Mouse (Mus musculus) erythroblast, embryonic 14.5 days (primary cell): ENCODE measurements around the gene Ptprn2.

Source experiments
- GATA1 ChIP-seq: IDR thresholded peaks from 2 replicates; pipeline ENCODE4 v1.6.1; 2012; ENCODE audit warnings: low read length, inconsistent platforms, mixed read lengths
- TAL1 ChIP-seq: IDR thresholded peaks from 3 replicates; pipeline ENCODE4 v1.6.1; 2012; ENCODE audit warnings: low read length, inconsistent platforms, mixed read lengths

DNA sequence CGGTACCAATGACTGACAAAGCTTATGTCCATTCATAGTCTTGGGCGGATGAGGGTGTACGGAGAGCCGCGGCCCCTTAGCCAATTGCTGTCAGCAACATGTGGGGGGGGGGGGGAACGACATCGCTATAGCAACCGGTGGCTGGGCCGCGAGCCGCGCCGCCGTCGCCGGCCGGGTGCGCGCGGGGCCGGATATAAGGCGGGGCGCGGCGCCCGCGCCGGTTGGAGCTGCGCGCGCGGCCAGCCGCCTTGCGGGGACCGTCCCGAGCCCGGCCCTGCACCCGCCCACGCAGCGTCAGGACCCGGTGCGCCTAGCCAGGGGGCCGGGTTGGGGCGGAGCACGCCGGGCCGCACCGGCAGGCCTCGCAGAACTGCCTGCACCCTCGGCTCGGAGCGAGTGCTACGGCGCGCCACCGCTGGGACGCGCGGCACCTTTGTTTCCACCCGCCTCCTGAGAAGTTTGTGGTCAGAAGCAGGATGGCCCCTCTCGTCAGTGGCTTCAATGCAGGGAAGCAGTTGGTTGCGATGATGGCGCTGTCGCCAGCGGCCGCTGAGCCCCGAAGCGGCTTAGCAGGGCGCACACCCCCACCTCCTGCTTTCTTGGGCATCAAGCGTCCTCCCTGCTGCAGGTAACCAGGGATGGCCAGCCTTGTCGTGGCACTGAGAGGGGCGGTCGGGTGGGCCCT lies 668.3 kb downstream of the Ptprn2 start:
- no peak for TF ChIP-seq GATA1
- no peak for TF ChIP-seq TAL1
